Mouse (Mus musculus) gastrocnemius, postnatal 36 days (tissue): ENCODE data around the gene Sesn3. TPM values are rescaled to one million over a fixed set of nuclear protein-coding genes. Genes with fewer than 3 reads are reported as not detected.

ENCODE experiments used
- DNase-seq, 2 experiments: peaks; one replicate each; pipeline ENCODE4 v3.0.0; 2022
- intact Hi-C: fragments of 180-260 bp; cut with DNase I; formaldehyde crosslinking; loops from one replicate; pipeline ENCODE4 v1.15.1; 2025
- total RNA-seq, 2 experiments: library from RNA; stranded (reverse); gene quantifications; 2 replicates each; pipeline ENCODE4 v1.2.3; 2021

The Sesn3 gene
- total RNA-seq, 2 experiments from 2014 or later, result 20.6 to 24.4 TPM

DNA sequence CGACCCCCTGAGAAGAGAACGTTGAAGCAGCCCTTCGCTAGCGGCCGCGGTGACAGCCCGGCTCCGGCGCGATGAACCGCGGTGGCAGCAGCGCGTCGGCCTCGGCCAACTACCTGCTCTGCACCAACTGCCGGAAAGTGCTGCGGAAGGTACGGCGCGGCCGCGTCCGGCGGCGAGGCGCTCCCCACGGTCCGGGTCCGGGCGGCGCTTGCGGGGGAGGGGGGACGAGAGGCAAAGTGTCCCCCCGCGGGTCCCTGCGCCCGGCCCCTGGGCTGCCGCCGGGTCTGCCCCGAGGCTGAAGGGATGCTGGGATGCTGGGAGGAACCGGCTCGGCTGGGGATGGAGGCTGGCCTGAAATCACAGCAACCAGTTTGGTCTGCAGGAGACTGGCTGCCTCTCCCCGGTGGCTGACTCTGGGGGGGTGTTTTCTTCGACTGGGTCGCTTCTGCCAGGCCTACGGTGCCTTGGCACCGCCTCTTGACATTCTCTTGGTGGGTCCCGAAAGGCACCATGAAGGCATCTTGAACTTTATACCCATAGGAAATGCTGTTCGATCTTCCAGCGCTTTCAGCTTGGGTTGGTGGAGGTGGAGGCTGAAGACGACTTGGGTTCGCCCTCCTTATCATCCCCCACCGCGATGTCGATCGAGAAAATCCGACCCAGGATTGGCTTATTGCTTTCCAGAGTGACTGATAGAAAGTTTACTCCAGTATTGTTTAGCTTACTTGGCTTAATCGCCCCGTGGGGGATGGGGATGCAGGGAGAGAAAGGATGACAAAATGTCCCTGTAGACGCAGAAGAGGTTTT lies 1.8 kb downstream of the Sesn3 start:
- intact Hi-C loops, result loop anchor here (2.0 kb wide), 1 partner anchor 450 kb away; the partner anchor contains the start of genes Cep57 and Fam76b
- no peak for DNase-seq

DNA sequence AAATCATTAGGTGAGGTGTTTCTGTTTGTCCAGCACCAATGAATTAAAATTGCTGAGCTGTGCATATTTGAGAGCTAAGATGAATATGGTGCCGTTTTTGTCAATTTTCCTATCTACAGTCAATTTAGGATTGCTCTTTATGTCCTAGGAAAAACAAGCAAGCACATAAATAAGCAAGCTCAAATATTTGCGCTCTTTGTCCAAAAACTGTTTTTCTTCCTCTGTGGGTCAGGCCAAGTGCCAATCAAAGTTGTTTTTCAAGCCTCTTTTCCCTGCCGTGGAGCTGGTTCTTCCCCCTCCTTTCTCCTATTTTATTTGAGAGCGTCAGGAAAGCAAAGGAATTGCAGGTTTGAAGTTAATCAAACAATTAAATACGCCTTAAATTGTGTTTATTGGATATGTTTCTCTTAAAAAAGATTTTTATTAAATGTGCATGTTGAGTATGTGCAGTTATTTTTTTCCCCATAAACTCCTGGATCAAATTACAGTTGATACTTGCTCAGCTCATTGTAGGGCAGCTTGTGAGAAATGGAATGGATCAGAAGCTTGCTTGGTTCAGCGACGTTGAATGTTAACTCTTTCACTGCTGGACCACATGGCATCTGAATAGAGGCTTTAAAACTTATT lies 2.6 kb downstream of the Sesn3 start:
- no peak for DNase-seq
- intact Hi-C loops, result loop anchor here (2.0 kb wide), 1 partner anchor 451 kb away; the partner anchor contains the start of genes Cep57 and Fam76b

DNA sequence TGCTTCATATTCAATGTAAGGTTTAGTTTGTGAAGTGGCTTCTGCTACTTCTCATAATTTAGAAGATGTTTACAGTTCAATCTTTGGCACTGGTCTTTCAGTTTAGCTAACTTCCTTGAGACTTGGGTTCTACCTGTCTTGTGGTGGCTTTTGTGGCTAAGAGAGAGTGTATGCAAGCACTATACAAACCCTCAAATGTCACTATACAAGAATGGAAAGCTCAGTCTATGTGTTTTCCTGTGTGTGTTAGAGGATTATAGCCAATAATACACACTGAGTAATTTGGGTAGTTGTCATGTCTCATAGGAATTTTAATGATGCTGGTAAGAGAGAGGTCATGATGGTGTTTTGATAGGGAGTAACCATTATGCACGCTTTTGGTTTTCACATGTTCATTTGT lies 5.8 kb downstream of the Sesn3 start:
- intact Hi-C loops, result no loop called here

GRCm38 (mm10) chr9:14285036-14285435 lies 10.2 kb downstream of the Sesn3 start:
- intact Hi-C loops, result no loop called here
- DNase-seq, result no peak

More for the DNA sequence above, 5.8 kb downstream of the Sesn3 start:
- no peak for DNase-seq

GRCm38 (mm10) chr9:14287234-14287633 lies 12.4 kb downstream of the Sesn3 start:
- no peak for DNase-seq
- intact Hi-C loops, result no loop called here

DNA sequence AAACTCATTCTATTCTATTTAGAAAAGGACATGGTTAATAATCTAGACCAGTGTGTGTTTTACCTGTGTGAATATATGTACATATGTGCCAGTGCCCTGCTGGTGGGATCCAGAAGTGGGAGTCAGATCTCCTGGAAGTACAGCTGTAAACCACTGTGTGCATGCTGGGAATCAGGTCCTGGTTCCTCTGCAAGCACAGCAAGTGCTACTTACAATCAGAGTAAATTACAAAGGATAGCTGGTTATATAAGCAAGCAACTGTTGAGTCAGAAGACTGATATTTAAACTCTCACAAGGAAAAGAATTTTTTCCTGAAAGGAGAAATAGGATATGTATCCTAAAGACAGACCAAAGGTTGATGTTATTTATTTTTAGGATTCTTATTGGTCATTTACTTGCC lies 13.6 kb downstream of the Sesn3 start:
- no peak for DNase-seq
- intact Hi-C loops, result no loop called here

DNA sequence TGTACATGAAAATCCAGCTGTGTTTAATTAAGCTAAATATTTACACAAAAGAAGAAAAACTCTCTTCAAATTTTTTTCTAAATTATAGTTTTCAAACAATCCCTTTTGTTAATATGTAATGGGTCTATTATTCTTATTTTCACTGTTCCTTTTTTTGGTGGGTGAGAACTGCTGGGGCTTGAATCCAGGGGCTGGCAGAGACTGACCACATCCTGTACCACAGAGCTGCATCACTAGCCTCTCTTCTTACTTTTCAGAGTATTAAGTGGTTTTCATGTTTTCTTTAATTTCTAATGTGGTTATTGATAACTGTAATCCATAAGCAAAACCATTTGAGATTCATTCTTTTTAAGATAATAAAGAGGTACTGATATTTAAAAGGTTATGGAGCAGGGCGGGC lies 19.0 kb downstream of the Sesn3 start:
- no peak for DNase-seq
- intact Hi-C loops, result no loop called here

GRCm38 (mm10) chr9:14295680-14296440 lies 21.0 kb downstream of the Sesn3 start:
- DNase-seq, result no peak
- intact Hi-C loops, result no loop called here

GRCm38 (mm10) chr9:14297204-14297603 lies 22.3 kb downstream of the Sesn3 start:
- intact Hi-C loops, result no loop called here
- DNase-seq, result no peak

DNA sequence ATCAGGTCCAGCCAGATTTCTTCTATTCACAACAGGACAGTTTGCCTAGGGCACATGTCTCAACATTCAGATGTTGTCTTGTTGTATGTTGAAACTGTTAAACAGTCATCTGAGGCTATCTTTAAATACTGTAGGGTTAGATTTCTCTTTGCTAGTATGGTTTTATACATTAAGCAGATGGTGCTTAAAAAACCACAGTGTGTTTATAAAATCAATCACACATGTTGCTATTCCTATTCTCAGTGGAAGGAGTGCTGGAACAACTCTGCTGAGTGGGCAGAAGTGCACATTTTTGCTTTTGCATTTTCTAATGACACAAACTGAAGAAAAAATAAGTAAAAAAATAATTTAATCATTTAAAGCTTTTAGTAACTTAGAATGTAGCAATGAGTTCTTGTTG lies 25.0 kb downstream of the Sesn3 start:
- intact Hi-C loops, result no loop called here
- DNase-seq, result no peak

GRCm38 (mm10) chr9:14300795-14301194 lies 25.9 kb downstream of the Sesn3 start:
- intact Hi-C loops, result no loop called here

DNA sequence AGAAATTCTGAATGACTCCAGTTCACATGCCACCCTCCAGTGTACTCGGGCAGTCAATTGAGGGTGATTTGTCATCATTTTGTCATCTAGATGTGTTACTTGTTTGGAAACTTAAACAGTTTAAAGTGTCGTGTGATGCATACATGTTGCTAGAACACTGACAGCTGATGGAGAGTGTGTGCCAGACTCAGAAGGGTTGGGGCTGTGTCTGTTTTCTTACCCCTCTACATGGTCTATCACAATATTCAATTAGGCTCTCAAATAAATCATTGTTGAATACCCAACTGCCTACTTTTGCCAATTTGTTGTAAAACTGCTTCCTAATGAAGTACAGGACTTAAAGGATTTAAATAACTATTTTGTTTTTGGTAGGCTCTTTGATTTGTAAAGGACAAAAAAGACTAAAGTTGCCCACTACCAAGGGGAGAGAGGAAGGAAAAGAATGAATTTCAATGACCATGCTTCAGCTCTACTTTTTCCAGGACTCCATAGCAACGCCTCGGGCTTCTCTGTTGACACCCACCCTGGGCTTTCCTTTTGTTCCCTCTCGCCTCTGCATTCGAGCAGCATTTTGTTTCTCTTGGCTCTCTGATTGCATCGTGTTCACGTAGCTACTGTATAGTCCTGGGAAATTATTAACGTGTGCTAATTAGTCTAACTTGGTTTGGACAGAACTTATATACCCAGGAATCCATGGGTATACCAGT lies 29.5 kb downstream of the Sesn3 start:
- no peak for DNase-seq
- intact Hi-C loops, result no loop called here

More at GRCm38 (mm10) chr9:14300795-14301194, 25.9 kb downstream of the Sesn3 start:
- DNase-seq, result no peak

DNA sequence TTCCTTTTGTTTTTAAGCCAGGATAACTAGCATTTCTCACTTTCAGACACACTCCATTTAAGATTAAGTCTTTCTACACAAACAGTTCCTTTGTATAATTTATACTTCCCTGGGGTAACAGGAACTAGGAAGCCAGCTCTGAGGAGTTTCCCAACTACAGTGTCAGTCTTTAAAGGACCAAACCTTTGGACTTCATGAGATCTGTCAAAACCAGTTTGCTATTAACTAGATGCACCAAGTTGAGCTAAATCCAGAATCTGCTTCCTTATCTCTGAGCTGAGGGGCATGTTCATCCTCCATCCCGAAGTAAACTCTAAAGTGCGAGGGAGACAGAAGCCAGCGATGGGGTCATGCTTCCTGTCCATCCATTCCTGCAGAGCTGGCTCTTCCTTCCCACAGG lies 32.5 kb downstream of the Sesn3 start:
- intact Hi-C loops, result no loop called here

DNA sequence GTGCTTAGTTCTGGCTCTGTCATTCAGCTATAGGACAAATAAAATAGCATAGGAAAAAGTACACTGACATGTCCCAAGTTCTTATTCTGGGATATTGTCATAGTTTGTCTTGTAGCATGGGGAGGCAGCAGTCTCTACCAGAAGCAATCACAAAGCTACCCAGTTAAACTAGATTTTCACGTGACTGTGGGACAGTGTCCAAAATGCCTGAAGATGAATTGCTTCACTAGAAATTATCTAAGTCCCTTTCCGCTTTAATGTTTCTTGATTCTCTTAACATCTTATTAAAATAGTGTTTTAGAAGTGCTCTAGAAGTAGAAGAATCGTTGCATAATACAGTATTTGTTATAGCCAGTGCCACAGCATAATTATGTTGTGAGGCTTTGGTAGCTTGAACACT lies 39.1 kb downstream of the Sesn3 start:
- no peak for DNase-seq
- intact Hi-C loops, result no loop called here

More for the DNA sequence above, 32.5 kb downstream of the Sesn3 start:
- DNase-seq, result no peak

GRCm38 (mm10) chr9:14314477-14314876 lies 39.6 kb downstream of the Sesn3 start:
- intact Hi-C loops, result no loop called here
- no peak for DNase-seq

- intact Hi-C loops, result no loop called here
- DNase-seq, result no peak
Measured at GRCm38 (mm10) chr9:14316618-14317017, 41.8 kb downstream of the Sesn3 start.

DNA sequence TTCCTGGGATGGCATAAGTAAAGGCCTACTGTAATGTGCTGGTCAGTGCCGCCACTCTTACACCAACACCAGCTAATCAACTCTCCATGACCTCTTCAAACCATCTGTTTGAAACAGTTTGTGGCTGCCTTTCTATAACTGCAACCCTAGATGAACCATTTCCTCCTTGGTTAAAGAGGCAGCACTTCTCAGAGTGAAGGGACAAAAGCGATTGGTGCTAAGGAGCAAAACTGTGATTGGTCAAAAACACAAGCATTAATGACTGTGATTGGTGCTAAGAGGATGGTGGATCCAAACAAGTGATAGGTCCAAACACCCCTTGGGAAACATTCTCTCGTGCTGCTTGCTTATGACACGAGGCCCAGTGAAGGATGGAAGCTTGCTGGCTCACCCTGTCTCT lies 61.0 kb downstream of the Sesn3 start:
- intact Hi-C loops, result no loop called here
- no peak for DNase-seq

DNA sequence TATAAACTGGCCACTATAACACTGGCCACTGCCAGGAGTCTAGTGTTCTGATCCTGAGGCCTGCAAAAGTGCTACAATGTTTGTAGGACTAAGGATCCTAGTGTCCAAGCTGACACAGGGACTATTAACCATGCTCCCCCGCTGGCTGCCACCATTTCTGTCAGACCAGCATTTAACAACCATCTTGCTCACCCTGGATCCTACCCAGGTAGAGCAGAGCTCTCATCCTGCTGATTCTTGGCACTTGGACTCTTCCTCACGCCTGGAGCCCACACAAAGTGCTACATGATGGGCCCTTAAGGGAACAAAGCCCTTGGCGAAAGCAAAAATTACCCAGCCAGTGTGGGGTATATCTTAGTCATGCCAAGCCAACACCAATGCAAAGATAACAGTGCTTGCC lies 62.0 kb downstream of the Sesn3 start:
- intact Hi-C loops, result no loop called here

GRCm38 (mm10) chr9:14338701-14339100 lies 63.8 kb downstream of the Sesn3 start:
- intact Hi-C loops, result no loop called here

More for the DNA sequence above, 62.0 kb downstream of the Sesn3 start:
- no peak for DNase-seq

GRCm38 (mm10) chr9:14342041-14342668 lies 67.3 kb downstream of the Sesn3 start:
- DNase-seq, result peak; percentile 54 to 61
- intact Hi-C loops, result no loop called here

More at GRCm38 (mm10) chr9:14338701-14339100, 63.8 kb downstream of the Sesn3 start:
- DNase-seq, result no peak
